Mouse (Mus musculus) megakaryocyte, embryonic 14.5 days (primary cell): ENCODE measurements around the gene Yipf1.

Experiments used
- FLI1 ChIP-seq: IDR thresholded peaks from 2 replicates; pipeline ENCODE4 v1.6.1; 2012; ENCODE audit warnings: low read length, inconsistent platforms, mixed read lengths
- GATA1 ChIP-seq: IDR thresholded peaks from 3 replicates; pipeline ENCODE4 v1.6.1; 2012; ENCODE audit warnings: mixed read lengths, low read length, inconsistent platforms, borderline replicate concordance

DNA sequence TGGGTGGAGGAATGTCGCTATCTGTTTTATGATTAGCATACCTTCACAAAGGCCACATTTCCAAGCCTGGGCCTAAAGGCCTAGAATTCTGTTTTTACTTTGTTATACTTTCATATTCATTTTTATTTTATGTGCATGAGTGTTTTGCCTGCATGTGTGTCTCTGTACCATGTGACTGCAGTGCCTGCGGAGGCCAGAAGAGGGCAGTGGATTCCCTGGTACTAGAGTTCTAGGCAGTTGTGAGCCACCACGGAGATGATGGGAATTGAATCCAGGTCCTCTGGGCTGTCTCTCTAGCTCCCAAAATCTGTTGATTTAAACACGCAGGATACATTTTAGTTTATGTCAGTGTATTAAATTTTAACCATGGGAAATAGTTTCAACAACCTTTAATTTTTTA, 19.4 kb downstream of the Yipf1 start:
- TF ChIP-seq GATA1 = no peak
- no peak for TF ChIP-seq FLI1
